Mouse (Mus musculus): ENCODE measurements around the gene Tmeff1. TPM values are rescaled to one million over a fixed set of nuclear protein-coding genes. Genes with fewer than 3 reads are reported as not detected.

The Tmeff1 gene
- polyA plus RNA-seq, 1 experiment, result 0.58 TPM

DNA sequence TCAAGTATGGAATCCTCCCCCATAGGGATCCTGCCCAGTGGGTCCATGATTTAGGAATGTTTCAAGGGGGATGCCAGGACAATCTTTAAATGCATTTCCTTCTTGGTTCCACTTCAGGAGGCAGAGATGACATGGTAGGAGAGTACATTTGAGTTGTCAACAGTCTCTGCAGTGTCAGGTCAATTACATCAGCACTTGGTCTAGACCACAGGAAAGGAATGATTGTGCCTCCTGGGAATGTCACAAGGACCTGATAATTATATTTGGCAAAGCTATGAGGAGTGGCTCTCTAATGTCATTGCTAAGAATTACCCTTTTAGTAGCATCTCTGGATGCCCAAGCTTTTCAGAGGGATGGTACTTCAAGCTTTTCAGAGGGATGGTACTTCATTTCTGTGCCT, 20.0 kb upstream of the Tmeff1 start:
- no peaks in the 10 kb centered on the region; the same call in 1 of the 2 replicates for H3K27me3 ChIP-seq (ENCODE audit: control insufficient read depth, insufficient read depth, low read length)
- no peak overlapping the region for H3K27ac ChIP-seq (ENCODE audit: insufficient read depth, low read length)
- no peaks in the 10 kb centered on the region for H3K36me3 ChIP-seq (ENCODE audit: control insufficient read depth, insufficient read depth, low read length)
- H3K4me1 ChIP-seq (ENCODE audit: control insufficient read depth, insufficient read depth, insufficient read length), result no peaks in the 10 kb centered on the region
- TF ChIP-seq CTCF (IDR thresholded peaks at IDR 0.05; ENCODE audit: extremely low read depth, insufficient read depth, insufficient read length, insufficient replicate concordance), result no peak
- no peak for TF ChIP-seq POLR2A (IDR thresholded peaks at IDR 0.05; ENCODE audit: low read depth, low read length)
- DNase-seq (ENCODE audit: low read depth in 1 of 2, low spot score in 2 of 2), result no peak
- H3K4me3 ChIP-seq (ENCODE audit: extremely low read depth, insufficient read depth, insufficient read length), result no peak overlapping the region

DNA sequence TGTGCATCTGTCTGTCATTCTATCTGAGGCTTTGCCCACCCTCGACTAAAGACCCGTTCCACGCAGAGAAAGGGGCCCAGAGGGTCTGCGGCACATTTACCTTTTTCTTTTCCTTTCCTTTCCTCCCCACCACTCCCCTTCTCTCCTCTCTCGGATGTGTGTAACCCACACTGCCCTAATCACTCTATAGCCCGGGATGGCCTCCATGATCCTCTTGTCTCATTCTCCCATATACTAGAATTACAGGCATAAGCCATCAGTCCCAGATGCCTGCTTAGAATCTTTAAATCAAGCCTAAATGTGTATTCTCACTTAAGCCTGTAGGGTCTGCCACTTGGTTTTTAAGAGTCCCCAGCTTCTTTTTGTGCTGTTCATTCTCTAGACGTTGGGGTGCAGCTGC, 8.6 kb upstream of the Tmeff1 start:
- H3K36me3 ChIP-seq (ENCODE audit: control insufficient read depth, insufficient read depth, low read length), result no peaks in the 10 kb centered on the region
- 88% methylated on average over 7 of the region's 7 CpGs for WGBS
- no peak for TF ChIP-seq CTCF (IDR thresholded peaks at IDR 0.05; ENCODE audit: extremely low read depth, insufficient read depth, insufficient read length, insufficient replicate concordance)
- no peak for TF ChIP-seq POLR2A (IDR thresholded peaks at IDR 0.05; ENCODE audit: low read depth, low read length)
- H3K4me3 ChIP-seq (ENCODE audit: extremely low read depth, insufficient read depth, insufficient read length), result no peak overlapping the region
- no peak overlapping the region for H3K27ac ChIP-seq (ENCODE audit: insufficient read depth, low read length)
- DNase-seq (ENCODE audit: low read depth in 1 of 2, low spot score in 2 of 2), result no peak
- H3K27me3 ChIP-seq (ENCODE audit: control insufficient read depth, insufficient read depth, low read length), result no peaks in the 10 kb centered on the region
- H3K4me1 ChIP-seq (ENCODE audit: control insufficient read depth, insufficient read depth, insufficient read length), result no peaks in the 10 kb centered on the region

- H3K27ac ChIP-seq (ENCODE audit: insufficient read depth, low read length), result no peak overlapping the region
- no peak for DNase-seq (ENCODE audit: low read depth in 1 of 2, low spot score in 2 of 2)
- no peaks in the 10 kb centered on the region for H3K36me3 ChIP-seq (ENCODE audit: control insufficient read depth, insufficient read depth, low read length)
- no peaks in the 10 kb centered on the region for H3K27me3 ChIP-seq (ENCODE audit: control insufficient read depth, insufficient read depth, low read length)
- TF ChIP-seq CTCF (IDR thresholded peaks at IDR 0.05; ENCODE audit: extremely low read depth, insufficient read depth, insufficient read length, insufficient replicate concordance), result no peak
- no peak for TF ChIP-seq POLR2A (IDR thresholded peaks at IDR 0.05; ENCODE audit: low read depth, low read length)
- 84% methylated on average over 1 of the region's 1 CpGs for WGBS
- H3K4me3 ChIP-seq (ENCODE audit: extremely low read depth, insufficient read depth, insufficient read length), result no peak overlapping the region
- no peaks in the 10 kb centered on the region for H3K4me1 ChIP-seq (ENCODE audit: control insufficient read depth, insufficient read depth, insufficient read length)
These were observed 7.1 kb upstream of the Tmeff1 start for GRCm38 (mm10) chr4:48577831-48578230.

DNA sequence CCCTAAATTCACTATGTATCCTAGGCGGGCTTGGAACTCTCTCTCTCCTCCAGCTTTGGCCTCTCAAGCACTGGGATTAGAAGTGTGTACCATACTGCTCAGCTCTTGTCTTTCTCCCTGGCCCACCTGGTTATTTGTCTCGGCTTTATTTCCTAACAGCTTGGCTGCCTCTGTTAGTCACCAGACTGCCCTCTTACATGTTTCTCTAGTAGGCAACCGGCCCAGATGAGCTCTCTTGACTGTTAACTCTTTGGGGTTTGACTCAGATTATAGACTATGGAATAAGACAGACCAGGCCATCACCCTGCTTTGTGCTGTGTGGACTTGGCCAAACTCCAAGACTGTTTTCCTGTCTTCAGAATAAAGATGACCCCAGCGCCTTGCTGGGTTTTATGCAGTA, 6.6 kb upstream of the Tmeff1 start:
- Histone ChIP-seq H3K27ac (ENCODE audit: insufficient read depth, low read length) (no peak overlapping the region), H3K4me3 (ENCODE audit: extremely low read depth, insufficient read depth, insufficient read length) (no peak overlapping the region), H3K36me3 (ENCODE audit: control insufficient read depth, insufficient read depth, low read length) (no peaks in the 10 kb centered on the region), H3K27me3 (ENCODE audit: control insufficient read depth, insufficient read depth, low read length) (no peaks in the 10 kb centered on the region), H3K4me1 (ENCODE audit: control insufficient read depth, insufficient read depth, insufficient read length) (no peaks in the 10 kb centered on the region)
- DNase-seq (ENCODE audit: low read depth in 1 of 2, low spot score in 2 of 2), result no peak
- TF ChIP-seq POLR2A (IDR thresholded peaks at IDR 0.05; ENCODE audit: low read depth, low read length) (no peak), CTCF (IDR thresholded peaks at IDR 0.05; ENCODE audit: extremely low read depth, insufficient read depth, insufficient read length, insufficient replicate concordance) (no peak)
- WGBS, result 73% methylated on average over 4 of the region's 4 CpGs

GRCm38 (mm10) chr4:48579475-48580110, 5.4 kb upstream of the Tmeff1 start:
- H3K4me3 ChIP-seq (ENCODE audit: extremely low read depth, insufficient read depth, insufficient read length), result no peak overlapping the region
- 79% methylated on average over 6 of the region's 6 CpGs for WGBS
- DNase-seq (ENCODE audit: low read depth in 1 of 2, low spot score in 2 of 2), result no peak
- H3K4me1 ChIP-seq (ENCODE audit: control insufficient read depth, insufficient read depth, insufficient read length), result no peaks in the 10 kb centered on the region
- no peak overlapping the region for H3K27ac ChIP-seq (ENCODE audit: insufficient read depth, low read length)
- peaks cover 2% of the 10 kb centered on the region; the same call in 1 of the 2 replicates for H3K27me3 ChIP-seq (ENCODE audit: control insufficient read depth, insufficient read depth, low read length)
- TF ChIP-seq POLR2A (IDR thresholded peaks at IDR 0.05; ENCODE audit: low read depth, low read length) (no peak), CTCF (IDR thresholded peaks at IDR 0.05; ENCODE audit: extremely low read depth, insufficient read depth, insufficient read length, insufficient replicate concordance) (no peak)
- H3K36me3 ChIP-seq (ENCODE audit: control insufficient read depth, insufficient read depth, low read length), result no peaks in the 10 kb centered on the region

DNA sequence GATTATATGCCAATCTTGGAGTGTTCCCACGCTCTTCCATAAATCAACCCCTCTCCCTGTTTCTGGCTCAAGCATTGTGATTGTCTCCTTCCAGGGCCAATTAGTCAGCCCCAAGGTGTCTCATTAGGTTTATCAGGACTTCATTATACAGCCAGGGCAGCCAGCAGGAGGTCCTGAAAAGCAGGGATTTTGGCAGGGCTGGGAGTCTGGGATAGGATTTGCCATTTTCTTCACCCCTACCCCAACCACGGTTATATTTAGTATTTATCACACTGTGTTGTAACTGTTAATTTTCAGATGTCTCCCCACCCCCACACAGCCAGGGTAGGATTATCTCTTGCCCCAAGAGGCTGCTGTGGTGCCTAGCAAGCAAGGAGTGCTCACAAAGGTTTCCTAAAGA, 3.8 kb upstream of the Tmeff1 start:
- H3K27me3 ChIP-seq (ENCODE audit: control insufficient read depth, insufficient read depth, low read length), result peaks cover 6% of the 10 kb centered on the region
- WGBS, result 61% methylated on average over 2 of the region's 2 CpGs
- no peak for DNase-seq (ENCODE audit: low read depth in 1 of 2, low spot score in 2 of 2)
- H3K27ac ChIP-seq (ENCODE audit: insufficient read depth, low read length), result no peak overlapping the region
- H3K36me3 ChIP-seq (ENCODE audit: control insufficient read depth, insufficient read depth, low read length), result no peaks in the 10 kb centered on the region
- no peak overlapping the region for H3K4me3 ChIP-seq (ENCODE audit: extremely low read depth, insufficient read depth, insufficient read length)
- TF ChIP-seq POLR2A (IDR thresholded peaks at IDR 0.05; ENCODE audit: low read depth, low read length) (no peak), CTCF (IDR thresholded peaks at IDR 0.05; ENCODE audit: extremely low read depth, insufficient read depth, insufficient read length, insufficient replicate concordance) (no peak)
- H3K4me1 ChIP-seq (ENCODE audit: control insufficient read depth, insufficient read depth, insufficient read length), result peaks cover 2% of the 10 kb centered on the region; the same call in 1 of the 2 replicates

DNA sequence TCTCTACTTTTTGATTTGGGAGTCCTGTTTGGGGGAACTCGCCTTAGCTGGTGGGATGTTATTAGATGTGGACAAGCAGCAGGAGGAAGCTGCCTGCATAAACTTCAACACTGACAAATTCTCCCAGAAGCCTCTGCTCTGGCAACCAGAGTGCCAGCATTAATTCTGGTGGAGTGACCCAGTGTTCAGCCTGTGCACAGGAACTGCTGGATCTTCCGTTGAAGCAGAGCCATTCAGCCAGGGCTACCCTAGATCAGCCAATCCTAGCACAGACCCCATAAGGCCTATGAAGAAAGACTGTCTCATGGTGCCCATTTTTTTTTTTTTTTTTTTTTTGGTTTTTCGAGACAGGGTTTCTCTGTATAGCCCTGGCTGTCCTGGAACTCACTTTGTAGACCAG, 3.0 kb upstream of the Tmeff1 start:
- TF ChIP-seq POLR2A (IDR thresholded peaks at IDR 0.05; ENCODE audit: low read depth, low read length), result no peak
- Histone ChIP-seq H3K27ac (ENCODE audit: insufficient read depth, low read length) (no peak overlapping the region), H3K4me3 (ENCODE audit: extremely low read depth, insufficient read depth, insufficient read length) (no peak overlapping the region), H3K36me3 (ENCODE audit: control insufficient read depth, insufficient read depth, low read length) (no peaks in the 10 kb centered on the region), H3K27me3 (ENCODE audit: control insufficient read depth, insufficient read depth, low read length) (peaks cover 6% of the 10 kb centered on the region), H3K4me1 (ENCODE audit: control insufficient read depth, insufficient read depth, insufficient read length) (peaks cover 2% of the 10 kb centered on the region; the same call in 1 of the 2 replicates)
- 79% methylated on average over 3 of the region's 3 CpGs for WGBS
- no peak for DNase-seq (ENCODE audit: low read depth in 1 of 2, low spot score in 2 of 2)
